Mouse (Mus musculus): ENCODE measurements around the gene Atp10a.

DNA sequence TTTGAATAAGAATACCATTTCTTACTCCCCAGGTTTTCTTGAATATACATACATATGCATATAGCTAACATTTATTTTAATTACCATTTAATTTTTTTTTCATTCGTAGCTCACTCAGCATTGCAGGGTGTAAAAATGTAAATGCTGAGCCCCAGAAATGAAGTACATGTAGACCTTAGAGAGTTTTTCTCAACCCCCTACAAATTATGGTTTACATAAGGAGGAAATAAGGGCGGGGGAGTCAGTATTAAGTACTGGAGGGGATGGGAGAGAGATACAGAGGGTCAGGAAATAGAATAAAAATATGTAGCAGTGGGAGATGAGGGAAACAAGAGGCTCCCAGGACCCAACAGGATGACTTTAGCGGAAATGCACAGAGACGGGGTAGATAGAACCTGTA is 188.5 kb downstream of the Atp10a start:
- no peak for TF ChIP-seq CTCF (IDR thresholded peaks at IDR 0.05; ENCODE audit: low read depth)
- TF ChIP-seq EP300 (IDR thresholded peaks at IDR 0.05; ENCODE audit: low read depth): no peak

Measured in liver, embryonic 14.5 days (tissue).